18 mouse cellular contexts compared by ENCODE assay signal in genomic region chr2:157320886-157321285, GRCm38 (mm10). TPM values are rescaled to one million over a fixed set of nuclear protein-coding genes. Genes with fewer than 3 reads are reported as not detected.
DNase-seq lines count a peak whose midpoint lies in the region; ATAC-seq and TF ChIP-seq lines count a peak whose summit lies in the region.
"Had no signal": no experiment of that assay in that cellular context is flagged by ENCODE, and none has a peak within 500 bp of the region (broad histone marks: within the 10 kb centered on the region; RNA-seq: fewer than 3 reads in every experiment).

No protein-coding gene starts in this region.

- no peak overlapping the region for H3K4me3 ChIP-seq in hindbrain, embryonic 14.5 days (replicated peaks; ENCODE audit: low read length)
- H3K4me3 ChIP-seq in hindbrain, embryonic 11.5 days (ENCODE audit: low read depth, low read length), result no peak overlapping the region
- H3K4me3 ChIP-seq in testis, adult 2 months (ENCODE audit: control insufficient read depth, low read depth, low read length), result peak overlapping the region; percentile 39; the same call in 1 of the 2 replicates
- no peak overlapping the region for H3K4me3 ChIP-seq in kidney, postnatal 0 days (replicated peaks; ENCODE audit: low read depth, low read length)
- H3K4me3 ChIP-seq: embryonic facial prominence, embryonic 15.5 days; left cerebral cortex, adult 2 months had no signal

- H3K36me3 ChIP-seq in hindbrain, embryonic 14.5 days (replicated peaks; ENCODE audit: control insufficient read depth, insufficient read depth), result peaks cover 83% of the 10 kb centered on the region
- H3K36me3 ChIP-seq in hindbrain, embryonic 11.5 days (ENCODE audit: control insufficient read depth, insufficient read depth, low read length), result peaks cover 38% of the 10 kb centered on the region
- peaks cover 7% of the 10 kb centered on the region for H3K36me3 ChIP-seq in testis, adult 2 months (ENCODE audit: control insufficient read depth, insufficient read depth, low read length)
- peaks cover 75% of the 10 kb centered on the region for H3K36me3 ChIP-seq in kidney, postnatal 0 days (ENCODE audit: insufficient read depth, low read length)

- no peak for ATAC-seq in hindbrain, embryonic 14.5 days (ENCODE audit: low FRiP score)
- no peak for ATAC-seq in hindbrain, embryonic 11.5 days (ENCODE audit: low FRiP score)
- peak; percentile 61; the same call in 1 of the 2 replicates for ATAC-seq in kidney, postnatal 0 days (replicated peaks; ENCODE audit: low FRiP score, low read depth)
- ATAC-seq: CD4-positive, CD25-positive, alpha-beta regulatory T cell, adult 4 months had no signal

- no peak for TF ChIP-seq POLR2A in testis, adult 2 months (IDR thresholded peaks at IDR 0.05; ENCODE audit: control insufficient read depth, low read depth, low read length)

- 0 out of 2 replicates have a peak, but pooled peaks cover 13% of the 10 kb centered on the region for H3K4me1 ChIP-seq in hindbrain, embryonic 14.5 days (replicated peaks; ENCODE audit: control insufficient read depth, insufficient read depth, low read length)
- H3K4me1 ChIP-seq in hindbrain, embryonic 11.5 days (replicated peaks; ENCODE audit: control insufficient read depth, insufficient read depth, low read length), result no peaks in the 10 kb centered on the region
- H3K4me1 ChIP-seq in testis, adult 2 months (ENCODE audit: control insufficient read depth, insufficient read depth, low read length), result no peaks in the 10 kb centered on the region
- H3K4me1 ChIP-seq in kidney, postnatal 0 days (replicated peaks; ENCODE audit: insufficient read depth, low read length), result no peaks in the 10 kb centered on the region

- WGBS in hindbrain, embryonic 14.5 days, result 35% methylated on average over 5 of the region's 5 CpGs
- WGBS in hindbrain, embryonic 11.5 days, result 49% methylated on average over 5 of the region's 5 CpGs
- WGBS in kidney, postnatal 0 days, result 42% methylated on average over 5 of the region's 5 CpGs

- no peaks in the 10 kb centered on the region for H3K9me3 ChIP-seq in hindbrain, embryonic 14.5 days (ENCODE audit: control insufficient read depth, low read length)
- no peaks in the 10 kb centered on the region for H3K9me3 ChIP-seq in hindbrain, embryonic 11.5 days (ENCODE audit: control insufficient read depth, low read length)
- H3K9me3 ChIP-seq in kidney, postnatal 0 days (replicated peaks; ENCODE audit: low read length), result no peaks in the 10 kb centered on the region
- H3K9me3 ChIP-seq: embryonic facial prominence, embryonic 15.5 days had no signal

- intact Hi-C loops in left cerebral cortex, postnatal 10 days (cut with DNase I), result no loop called here

- no peak for DNase-seq in hindbrain, embryonic 14.5 days (ENCODE audit: low spot score)
- no peak for DNase-seq in hindbrain, embryonic 11.5 days (ENCODE audit: low spot score)
- no peak for DNase-seq in testis, postnatal 14 days (ENCODE audit: low spot score)
- DNase-seq in kidney, postnatal 0 days (ENCODE audit: low spot score), result no peak
- no peak for DNase-seq in c-Kit-positive CD71-positive TER-119-positive erythroid progenitor cells, embryonic 14.5 days (ENCODE audit: low spot score)
- DNase-seq in left cerebral cortex, postnatal 10 days (ENCODE audit: extremely low spot score in 1 of 2, low spot score in 2 of 2), result no peak
- DNase-seq: cerebellum, adult 8-10 months; heart, adult 18-20 months; heart, postnatal 10 days; lung, postnatal 10 days; right cerebral cortex, postnatal 14 days; thymus, postnatal 36 days had no signal

- H3K9ac ChIP-seq in hindbrain, embryonic 14.5 days, result no peak overlapping the region
- H3K9ac ChIP-seq in hindbrain, embryonic 11.5 days (ENCODE audit: low read depth, low read length), result no peak overlapping the region
- H3K9ac ChIP-seq in kidney, postnatal 0 days (ENCODE audit: low read depth, low read length), result no peak overlapping the region
- H3K9ac ChIP-seq: embryonic facial prominence, embryonic 15.5 days had no signal

- 0 out of 2 replicates have a peak overlapping the region, but pooled peaks have one; percentile 47 for H3K27ac ChIP-seq in hindbrain, embryonic 14.5 days
- H3K27ac ChIP-seq in hindbrain, embryonic 11.5 days (ENCODE audit: low read depth, low read length), result no peak overlapping the region
- no peak overlapping the region for H3K27ac ChIP-seq in testis, adult 2 months (ENCODE audit: control insufficient read depth, insufficient read depth, low read depth, low read length)
- H3K27ac ChIP-seq in kidney, postnatal 0 days, result peak overlapping the region; percentile 31; the same call in 1 of the 2 replicates
- H3K27ac ChIP-seq: embryonic facial prominence, embryonic 15.5 days; left cerebral cortex, adult 2 months had no signal

- TF ChIP-seq CTCF in testis, adult 2 months (IDR thresholded peaks at IDR 0.05; ENCODE audit: control insufficient read depth, insufficient read depth, insufficient replicate concordance, low read depth, low read length), result no peak
- TF ChIP-seq CTCF in kidney, postnatal 0 days (IDR thresholded peaks at IDR 0.05; ENCODE audit: low read depth), result no peak

- no peaks in the 10 kb centered on the region for H3K27me3 ChIP-seq in hindbrain, embryonic 14.5 days (ENCODE audit: control insufficient read depth, insufficient read depth, low read length)
- H3K27me3 ChIP-seq in hindbrain, embryonic 11.5 days (ENCODE audit: control insufficient read depth, insufficient read depth, low read length), result no peaks in the 10 kb centered on the region
- no peaks in the 10 kb centered on the region for H3K27me3 ChIP-seq in testis, adult 2 months (ENCODE audit: control insufficient read depth, insufficient read depth, low read length)
- no peaks in the 10 kb centered on the region for H3K27me3 ChIP-seq in kidney, postnatal 0 days (ENCODE audit: insufficient read depth, low read length)
- H3K27me3 ChIP-seq: embryonic facial prominence, embryonic 15.5 days had no signal

- H3K4me2 ChIP-seq in hindbrain, embryonic 14.5 days (replicated peaks), result no peak overlapping the region
- no peak overlapping the region for H3K4me2 ChIP-seq in hindbrain, embryonic 11.5 days (replicated peaks; ENCODE audit: low read depth, low read length)
- H3K4me2 ChIP-seq in kidney, postnatal 0 days (ENCODE audit: low read length), result no peak overlapping the region
- H3K4me2 ChIP-seq: embryonic facial prominence, embryonic 15.5 days; liver, embryonic 11.5 days had no signal

RNA-seq across cellular contexts. Expression of gene Ghrh, which starts 26.4 kb away (rescaled TPM):
- 0.58 and 0.94 TPM in 2 replicates for polyA plus RNA-seq in hindbrain, embryonic 14.5 days (2014; fragmentation: Nextera tagmentation; extraction: Ambion mirVana)
- 1.0 TPM in 2 replicates for polyA plus RNA-seq in hindbrain, embryonic 11.5 days (2014; fragmentation: Nextera tagmentation; extraction: Ambion mirVana)
- 0.89 and 1.5 TPM in 2 replicates for polyA plus RNA-seq in testis, adult 2 months (2012; rRNA removed)
- not detected in 2 replicates for polyA plus RNA-seq in kidney, postnatal 0 days (2015; fragmentation: Nextera tagmentation; extraction: Ambion mirVana)
- not detected for total RNA-seq in left cerebral cortex, postnatal 10 days (2021)
- total RNA-seq: adrenal gland, adult 18-20 months; heart, adult 18-20 months; heart, postnatal 10 days; left cerebral cortex, adult 2 months had no signal
- polyA plus RNA-seq: CD4-positive, CD25-positive, alpha-beta regulatory T cell, adult 4 months; embryonic facial prominence, embryonic 15.5 days; liver, embryonic 11.5 days had no signal

RNA-seq across cellular contexts. Expression of gene Mroh8, which starts 41.5 kb away (rescaled TPM):
- 0.09 and 0.41 TPM in 2 replicates for polyA plus RNA-seq in hindbrain, embryonic 14.5 days (2014; fragmentation: Nextera tagmentation; extraction: Ambion mirVana)
- polyA plus RNA-seq in hindbrain, embryonic 11.5 days (2014; fragmentation: Nextera tagmentation; extraction: Ambion mirVana), result 0.75 and 0.79 TPM in 2 replicates
- 71.3 and 75.0 TPM in 2 replicates for polyA plus RNA-seq in testis, adult 2 months (2012; rRNA removed)
- 0.29 and 0.33 TPM in 2 replicates for polyA plus RNA-seq in kidney, postnatal 0 days (2015; fragmentation: Nextera tagmentation; extraction: Ambion mirVana)
- under 1 TPM; 0.59 to 0.60 TPM for total RNA-seq in left cerebral cortex, postnatal 10 days (2021)
- polyA plus RNA-seq: CD4-positive, CD25-positive, alpha-beta regulatory T cell, adult 4 months had no signal

RNA-seq across cellular contexts. Expression of gene Rpn2, which starts 42.1 kb away (rescaled TPM):
- 210 and 221 TPM in 2 replicates for polyA plus RNA-seq in hindbrain, embryonic 14.5 days (2014; fragmentation: Nextera tagmentation; extraction: Ambion mirVana)
- 227 and 256 TPM in 2 replicates for polyA plus RNA-seq in hindbrain, embryonic 11.5 days (2014; fragmentation: Nextera tagmentation; extraction: Ambion mirVana)
- polyA plus RNA-seq in testis, adult 2 months (2012; rRNA removed), result 400 and 406 TPM in 2 replicates
- 197 and 228 TPM in 2 replicates for polyA plus RNA-seq in kidney, postnatal 0 days (2015; fragmentation: Nextera tagmentation; extraction: Ambion mirVana)
- 100 to 1,000 TPM; 141 to 143 TPM for total RNA-seq in left cerebral cortex, postnatal 10 days (2021)

RNA-seq across cellular contexts. Expression of gene Manbal, which starts 46.5 kb away (rescaled TPM):
- polyA plus RNA-seq in hindbrain, embryonic 14.5 days (2014; fragmentation: Nextera tagmentation; extraction: Ambion mirVana), result 53.3 and 58.1 TPM in 2 replicates
- 36.2 and 37.2 TPM in 2 replicates for polyA plus RNA-seq in hindbrain, embryonic 11.5 days (2014; fragmentation: Nextera tagmentation; extraction: Ambion mirVana)
- polyA plus RNA-seq in testis, adult 2 months (2012; rRNA removed), result 22.5 and 25.7 TPM in 2 replicates
- 77.9 and 78.4 TPM in 2 replicates for polyA plus RNA-seq in kidney, postnatal 0 days (2015; fragmentation: Nextera tagmentation; extraction: Ambion mirVana)
- total RNA-seq in left cerebral cortex, postnatal 10 days (2021), result 10 to 100 TPM; 85.0 to 88.8 TPM

Comparison
In these comparisons a context has a peak if more than half of its experiments do, and no peak if none do; other contexts are left out.
1. H3K27ac ChIP-seq: peak in hindbrain, embryonic 14.5 days (single experiment) and kidney, postnatal 0 days (single experiment); none in hindbrain, embryonic 11.5 days (single experiment) and testis, adult 2 months (single experiment).
2. RNA of gene Mroh8, which starts 41.5 kb away (polyA plus RNA-seq): 71.3 to 75.0 TPM in testis, adult 2 months; 0.75 to 0.79 TPM in hindbrain, embryonic 11.5 days, 0.09 to 0.41 TPM in hindbrain, embryonic 14.5 days and 0.29 to 0.33 TPM in kidney, postnatal 0 days; every median in the first group is over 10 times any median in the second.